8 mouse cellular contexts compared by ENCODE assay signal in the genomic region with DNA sequence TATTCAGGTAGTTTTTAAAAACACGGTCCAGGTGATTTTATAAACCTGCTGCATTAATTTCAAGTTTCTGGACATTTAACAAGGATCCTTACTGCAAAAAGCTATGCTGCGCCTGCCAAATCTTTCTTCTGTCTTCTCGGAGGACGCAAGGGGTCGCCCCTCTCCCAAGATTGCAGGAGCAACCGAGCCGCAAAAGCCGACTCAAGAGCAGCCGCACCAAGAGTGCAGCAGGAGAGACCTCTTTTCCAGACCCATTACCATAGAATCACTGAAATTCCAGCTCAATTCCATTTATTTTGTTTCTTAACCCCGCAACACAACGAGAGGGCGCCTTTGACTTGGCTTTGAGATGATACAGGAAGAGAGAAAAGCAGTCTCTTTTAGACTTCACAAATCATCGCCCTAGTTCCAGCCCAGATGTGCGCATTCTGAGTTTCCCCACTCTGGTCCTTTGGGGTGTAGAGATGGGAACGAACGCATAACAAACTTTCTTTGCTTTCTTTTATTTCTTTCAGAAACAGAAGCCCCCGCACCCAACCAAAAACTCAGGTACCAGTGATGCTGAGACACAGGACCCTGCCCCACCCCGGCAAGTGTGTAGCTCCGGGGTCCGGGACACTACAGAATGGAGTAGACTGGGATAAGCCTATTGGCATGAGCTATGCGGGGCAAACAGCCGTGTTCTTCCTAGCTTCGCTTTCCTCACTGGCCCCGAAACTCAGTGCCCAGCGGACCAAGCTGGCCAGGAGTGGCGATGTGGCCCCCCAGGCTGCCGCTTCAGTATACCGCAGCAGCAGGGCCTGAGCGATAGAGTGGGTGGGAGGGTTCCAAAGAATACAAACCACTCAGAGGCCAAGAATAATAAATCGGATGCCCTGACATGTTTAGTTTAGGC. TPM values are rescaled to one million over a fixed set of nuclear protein-coding genes. Genes with fewer than 3 reads are reported as not detected.
DNase-seq lines count a peak whose midpoint lies in the region; ATAC-seq and TF ChIP-seq lines count a peak whose summit lies in the region.

No protein-coding gene starts in this region.

- H3K27me3 ChIP-seq in ES-Bruce4 (ENCODE audit: control insufficient read depth, insufficient read depth, low read length, poor library complexity, severe bottlenecking) = peaks cover 9% of the 10 kb centered on the region
- H3K27me3 ChIP-seq in forebrain, embryonic 15.5 days = peaks cover 9% of the 10 kb centered on the region; the same call in 1 of the 2 replicates
- H3K27me3 ChIP-seq in liver, embryonic 12.5 days (replicated peaks) = peaks cover 46% of the 10 kb centered on the region
- H3K27me3 ChIP-seq in neural tube, embryonic 11.5 days (ENCODE audit: control insufficient read depth, insufficient read depth, low read length) = peaks cover 10% of the 10 kb centered on the region

- TF ChIP-seq EP300 in ES-Bruce4 (IDR thresholded peaks at IDR 0.05; ENCODE audit: insufficient read depth, low read depth, low read length) = no peak

- WGBS in forebrain, embryonic 15.5 days = 1% methylated on average over 30 of the region's 30 CpGs
- 1% methylated on average over 30 of the region's 30 CpGs for WGBS in liver, embryonic 12.5 days (ENCODE audit: insufficient replicate concordance)
- 1% methylated on average over 30 of the region's 30 CpGs for WGBS in neural tube, embryonic 11.5 days

- DNase-seq in cerebellum, adult 11-12 months = peak; percentile 40
- peak; percentile 80 to 87 for DNase-seq in heart, postnatal 10 days
- DNase-seq in kidney, postnatal 25 days = peak; percentile 74 to 80
- DNase-seq in neural tube, embryonic 11.5 days (ENCODE audit: low spot score) = peak; percentile 87
- peak; percentile 46 for DNase-seq in testis, postnatal 14 days (ENCODE audit: low spot score)

- ATAC-seq in forebrain, embryonic 15.5 days (replicated peaks) = peak; percentile 79
- no peak for ATAC-seq in liver, embryonic 12.5 days
- peak; percentile 46 for ATAC-seq in neural tube, embryonic 11.5 days (ENCODE audit: insufficient read depth, low FRiP score, low TSS enrichment)

- peak; percentile 67 for TF ChIP-seq CTCF in ES-Bruce4 (IDR thresholded peaks at IDR 0.05; ENCODE audit: low read depth, low read length)

- no peaks in the 10 kb centered on the region for H3K4me1 ChIP-seq in ES-Bruce4 (ENCODE audit: control insufficient read depth, insufficient read depth, low read length)
- H3K4me1 ChIP-seq in forebrain, embryonic 15.5 days = peaks cover 22% of the 10 kb centered on the region
- H3K4me1 ChIP-seq in liver, embryonic 12.5 days = no peaks in the 10 kb centered on the region
- H3K4me1 ChIP-seq in neural tube, embryonic 11.5 days (ENCODE audit: control insufficient read depth, insufficient read depth, low read length) = no peaks in the 10 kb centered on the region

- H3K27ac ChIP-seq in ES-Bruce4 (ENCODE audit: insufficient read depth, low read length) = no peak overlapping the region
- H3K27ac ChIP-seq in forebrain, embryonic 15.5 days (replicated peaks) = peak overlapping the region; percentile 72
- no peak overlapping the region for H3K27ac ChIP-seq in liver, embryonic 12.5 days
- no peak overlapping the region for H3K27ac ChIP-seq in neural tube, embryonic 11.5 days (ENCODE audit: low read depth, low read length)

- peak overlapping the region; percentile 21; the same call in 1 of the 2 replicates for H3K4me3 ChIP-seq in ES-Bruce4 (ENCODE audit: low read depth, low read length)
- H3K4me3 ChIP-seq in forebrain, embryonic 15.5 days = peak overlapping the region; percentile 57
- H3K4me3 ChIP-seq in liver, embryonic 12.5 days = peak overlapping the region; percentile 55
- peak overlapping the region; percentile 45 for H3K4me3 ChIP-seq in neural tube, embryonic 11.5 days (ENCODE audit: low read depth, low read length)

- intact Hi-C loops in heart, postnatal 10 days (cut with DNase I) = loop anchor here (2.0 to 10.0 kb wide), 5 partner anchors 272 to 1279 kb away; no protein-coding TSS in a partner anchor

- H3K9ac ChIP-seq in ES-Bruce4 (ENCODE audit: low read depth, poor library complexity, severe bottlenecking) = no peak overlapping the region
- H3K9ac ChIP-seq in forebrain, embryonic 15.5 days (replicated peaks) = peak overlapping the region; percentile 58
- peak overlapping the region; percentile 31; the same call in 1 of the 2 replicates for H3K9ac ChIP-seq in liver, embryonic 12.5 days
- H3K9ac ChIP-seq in neural tube, embryonic 11.5 days (ENCODE audit: low read length) = no peak overlapping the region

- no peaks in the 10 kb centered on the region for H3K36me3 ChIP-seq in ES-Bruce4 (ENCODE audit: control insufficient read depth, insufficient read depth, low read length, poor library complexity, severe bottlenecking)
- no peaks in the 10 kb centered on the region for H3K36me3 ChIP-seq in forebrain, embryonic 15.5 days
- H3K36me3 ChIP-seq in liver, embryonic 12.5 days = no peaks in the 10 kb centered on the region
- H3K36me3 ChIP-seq in neural tube, embryonic 11.5 days (ENCODE audit: control insufficient read depth, insufficient read depth, low read length) = no peaks in the 10 kb centered on the region

- no peaks in the 10 kb centered on the region for H3K9me3 ChIP-seq in ES-Bruce4 (replicated peaks; ENCODE audit: control insufficient read depth, insufficient read depth, low read length, poor library complexity, severe bottlenecking)
- H3K9me3 ChIP-seq in forebrain, embryonic 15.5 days = no peaks in the 10 kb centered on the region
- H3K9me3 ChIP-seq in liver, embryonic 12.5 days (replicated peaks) = no peaks in the 10 kb centered on the region
- H3K9me3 ChIP-seq in neural tube, embryonic 11.5 days (ENCODE audit: control insufficient read depth, low read length) = no peaks in the 10 kb centered on the region

- peak overlapping the region; percentile 89 for H3K4me2 ChIP-seq in forebrain, embryonic 15.5 days (replicated peaks)
- H3K4me2 ChIP-seq in liver, embryonic 12.5 days = peak overlapping the region; percentile 69
- H3K4me2 ChIP-seq in neural tube, embryonic 11.5 days (ENCODE audit: low read depth) = peak overlapping the region; percentile 94

- TF ChIP-seq POLR2A in ES-Bruce4 (IDR thresholded peaks at IDR 0.05; ENCODE audit: insufficient read depth, low read length) = no peak

RNA-seq across cellular contexts. Expression of gene Rspo3, which starts 2.6 kb away (rescaled TPM):
- polyA plus RNA-seq in ES-Bruce4 (2011; ENCODE audit: insufficient read depth, insufficient read length, low read depth, missing spikeins) = 0.70 and 1.4 TPM in 2 replicates
- polyA plus RNA-seq in forebrain, embryonic 15.5 days (2015; fragmentation: Nextera tagmentation; extraction: Ambion mirVana) = 19.9 and 25.0 TPM in 2 replicates
- total RNA-seq in heart, postnatal 10 days (2021) = under 1 TPM; 0.29 to 0.55 TPM
- polyA plus RNA-seq in liver, embryonic 12.5 days (2016; fragmentation: Nextera tagmentation; extraction: Ambion mirVana) = 6.1 TPM in 2 replicates
- 6.9 and 8.3 TPM in 2 replicates for polyA plus RNA-seq in neural tube, embryonic 11.5 days (2014; fragmentation: Nextera tagmentation; extraction: Ambion mirVana)

Comparison
In these comparisons a context has a peak if more than half of its experiments do, and no peak if none do; other contexts are left out.
1. H3K9ac ChIP-seq: peak in forebrain, embryonic 15.5 days (single experiment) and liver, embryonic 12.5 days (single experiment); none in ES-Bruce4 (single experiment) and neural tube, embryonic 11.5 days (single experiment).
2. Peak in every context shown above with its lines, with median percentiles within 50 percentile points of each other: H3K4me3 ChIP-seq, DNase-seq and H3K4me2 ChIP-seq.